Mouse (Mus musculus): ENCODE data around the gene Apob. TPM values are rescaled to one million over a fixed set of nuclear protein-coding genes. Genes with fewer than 3 reads are reported as not detected.

The Apob gene
- not detected for polyA plus RNA-seq (2017; shearing (Covaris generic))

DNA sequence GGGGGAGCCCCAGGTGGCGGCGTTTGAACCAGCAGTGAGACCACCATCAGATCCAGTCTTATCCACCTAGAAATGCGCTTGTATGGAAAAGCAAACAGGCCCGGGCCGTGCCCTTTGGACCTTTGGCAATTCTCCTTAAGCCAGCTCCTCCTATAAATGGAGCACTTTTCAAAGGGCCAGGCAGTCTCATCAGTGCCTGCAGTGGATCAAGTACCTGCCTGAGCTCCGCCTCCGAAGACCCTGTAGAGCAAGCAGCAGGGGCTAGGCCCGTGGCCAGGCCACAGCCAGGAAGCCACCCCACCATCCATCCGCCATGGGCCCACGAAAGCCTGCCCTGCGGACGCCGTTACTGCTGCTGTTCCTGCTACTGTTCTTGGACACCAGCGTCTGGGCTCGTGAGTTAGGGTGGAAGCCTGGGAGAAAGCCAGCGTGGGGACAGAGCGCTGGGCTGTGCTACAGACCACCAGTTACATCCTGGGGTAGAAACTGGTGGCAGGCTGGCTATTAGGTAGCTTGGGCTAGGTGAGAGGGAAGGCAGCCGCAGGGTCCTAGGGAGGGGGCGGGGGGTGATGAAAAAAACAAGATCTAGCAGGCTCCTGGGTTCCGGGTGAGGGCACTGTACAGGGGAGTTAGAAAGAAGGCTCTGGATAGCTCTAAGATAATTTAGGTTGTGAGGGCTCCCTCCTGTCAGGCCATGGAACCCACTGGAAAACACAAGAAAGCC lies at the start of gene Apob:
Gene Apob (plus strand): TSS at position 183 of the 724 bp plus-strand sequence.

Other genes starting within 250 kb of the Apob start
- 94.3 TPM for gene Ldah, start 230.5 kb downstream of the Apob start, polyA plus RNA-seq (2017; shearing (Covaris generic))